Mouse (Mus musculus) midbrain, embryonic 10.5 days (tissue): ENCODE measurements around the gene Hmces. TPM values are rescaled to one million over a fixed set of nuclear protein-coding genes. Genes with fewer than 3 reads are reported as not detected.
"Not testable (repeated sequence)": the region's sequence is repeated elsewhere in the genome, so short reads cannot be mapped to it uniquely, and the experiment has no call there.

Experiments used
- DNase-seq: peaks from one replicate; pipeline ENCODE4 v3.0.0-alpha.2; 2017; ENCODE audit warnings: low spot score
- H3K27ac ChIP-seq: fragments of 300-500 bp; sonication (generic); replicated peaks from 2 replicates; pipeline ENCODE4 v1.5.1; 2016; ENCODE audit warnings: mild to moderate bottlenecking
- H3K27me3 ChIP-seq: fragments of 300-500 bp; sonication (generic); 2 replicates; pipeline ENCODE4 v1.6.1; 2016; ENCODE audit warnings: low read depth, mild to moderate bottlenecking; ENCODE audit not compliant: poor library complexity, severe bottlenecking
- H3K36me3 ChIP-seq: fragments of 300-500 bp; sonication (generic); 2 replicates; pipeline ENCODE4 v1.6.1; 2016; ENCODE audit warnings: mild to moderate bottlenecking, moderate library complexity
- H3K4me1 ChIP-seq: fragments of 300-500 bp; sonication (generic); 2 replicates; pipeline ENCODE4 v1.6.1; 2016
- H3K4me3 ChIP-seq: fragments of 300-500 bp; sonication (generic); 2 replicates; pipeline ENCODE4 v1.5.1; 2016; ENCODE audit warnings: mild to moderate bottlenecking, moderate library complexity
- H3K9me3 ChIP-seq: fragments of 300-500 bp; sonication (generic); replicated peaks from 2 replicates; pipeline ENCODE4 v1.6.1; 2016; ENCODE audit warnings: mild to moderate bottlenecking
- WGBS: fragments of 180-500 bp; shearing (Covaris S2); methylation state at CpG from one replicate; pipeline ENCODE4 v1.1.7; 2016; 5-methylcytosine and 5-hydroxymethylcytosine counted together
- polyA plus RNA-seq: library from polyadenylated mRNA; unstranded; fragments of >200 nt; fragmentation: Nextera tagmentation; extraction: Ambion mirVana; gene quantifications from 2 replicates; pipeline ENCODE4 v1.2.1, GENCODE M21; 2016

Gene Hmces
- polyA plus RNA-seq, 1 experiment from 2014 or later: 56.8 TPM

GRCm38 (mm10) chr6:87935037-87935436, 21.3 kb downstream of the Hmces start:
- H3K4me1 ChIP-seq: peaks cover 9% of the 10 kb centered on the region
- H3K9me3 ChIP-seq: peaks cover 7% of the 10 kb centered on the region; the same call in 1 of the 2 replicates
- no peak for DNase-seq
- no peaks in the 10 kb centered on the region for H3K27me3 ChIP-seq
- H3K27ac ChIP-seq: no peak overlapping the region
- H3K4me3 ChIP-seq: no peak overlapping the region
- WGBS: 91% methylated on average over 5 of the region's 5 CpGs
- H3K36me3 ChIP-seq: peaks cover 63% of the 10 kb centered on the region

- H3K27ac ChIP-seq: peak overlapping the region; percentile 76
- H3K27me3 ChIP-seq: no peaks in the 10 kb centered on the region
- WGBS: 46% methylated on average over 19 of the region's 19 CpGs
- H3K9me3 ChIP-seq: no peaks in the 10 kb centered on the region
- peaks cover 44% of the 10 kb centered on the region for H3K36me3 ChIP-seq
- DNase-seq: peak; percentile 74
- peaks cover 9% of the 10 kb centered on the region for H3K4me1 ChIP-seq
- no peak overlapping the region for H3K4me3 ChIP-seq
These were observed 23.5 kb downstream of the Hmces start for GRCm38 (mm10) chr6:87937178-87937788.

GRCm38 (mm10) chr6:87938941-87939340, 25.2 kb downstream of the Hmces start:
- 91% methylated on average over 3 of the region's 3 CpGs for WGBS
- Histone ChIP-seq H3K27ac (no peak overlapping the region), H3K9me3 (no peaks in the 10 kb centered on the region), H3K27me3 (no peaks in the 10 kb centered on the region), H3K4me1 (peaks cover 9% of the 10 kb centered on the region), H3K4me3 (no peak overlapping the region), H3K36me3 (peaks cover 28% of the 10 kb centered on the region)
- no peak for DNase-seq

DNA sequence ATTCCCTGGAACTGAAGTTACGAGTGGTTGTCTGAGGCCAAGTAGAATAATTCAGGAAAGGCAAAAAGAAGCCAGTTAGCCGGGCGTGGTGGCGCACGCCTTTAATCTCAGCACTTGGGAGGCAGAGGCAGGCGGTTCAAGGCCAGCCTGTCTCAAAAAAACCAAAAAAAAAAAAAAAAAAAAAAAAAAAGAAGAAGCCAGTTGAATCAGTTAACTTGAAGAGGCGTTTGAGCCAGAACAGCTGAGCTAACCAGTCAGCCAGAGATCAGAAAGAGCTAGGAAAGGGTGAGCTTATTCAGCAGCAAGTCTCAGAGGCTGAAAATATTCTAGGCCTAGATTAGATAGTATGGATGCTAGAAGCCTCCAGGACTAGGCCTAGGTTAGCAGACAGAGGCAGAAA, 28.4 kb downstream of the Hmces start:
- H3K27me3 ChIP-seq: no peaks in the 10 kb centered on the region
- H3K36me3 ChIP-seq: no peaks in the 10 kb centered on the region
- no peak overlapping the region for H3K27ac ChIP-seq
- WGBS: 85% methylated on average over 7 of the region's 7 CpGs
- peaks cover 7% of the 10 kb centered on the region for H3K4me1 ChIP-seq
- no peak overlapping the region for H3K4me3 ChIP-seq
- DNase-seq: no peak
- H3K9me3 ChIP-seq: peaks cover 7% of the 10 kb centered on the region; the same call in 1 of the 2 replicates

GRCm38 (mm10) chr6:87962457-87962856, 48.7 kb downstream of the Hmces start:
- not testable (repeated sequence) for H3K4me1 ChIP-seq, H3K27ac ChIP-seq
- 78% methylated on average over 4 of the region's 4 CpGs for WGBS

DNA sequence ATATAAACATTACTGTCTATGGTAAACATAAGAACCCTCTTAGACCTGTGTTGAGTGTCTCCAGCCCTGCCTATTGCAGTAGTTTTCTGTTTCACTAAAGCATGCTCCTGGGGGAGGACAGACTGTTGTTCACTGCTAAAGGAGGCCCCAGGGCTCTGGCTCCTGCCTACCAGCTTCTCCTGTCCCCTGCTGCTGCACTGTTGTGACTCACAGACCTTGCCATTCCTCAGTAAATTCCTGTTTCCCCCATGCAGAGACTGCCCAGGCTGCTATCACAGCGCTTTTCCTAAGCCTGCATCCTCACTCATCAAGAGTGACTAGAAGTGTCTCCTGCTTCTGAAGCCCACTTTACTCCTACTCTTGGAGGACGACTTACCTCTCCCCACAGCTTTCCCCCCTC, 56.3 kb downstream of the Hmces start:
- Histone ChIP-seq H3K4me3 (no peak overlapping the region), H3K4me1 (no peaks in the 10 kb centered on the region)
- 9% methylated on average over 2 of the region's 2 CpGs for WGBS

More at GRCm38 (mm10) chr6:87962457-87962856, 48.7 kb downstream of the Hmces start:
- H3K9me3 ChIP-seq: peaks cover 17% of the 10 kb centered on the region
- not testable (repeated sequence) for H3K27me3 ChIP-seq, H3K36me3 ChIP-seq, H3K4me3 ChIP-seq, DNase-seq

DNA sequence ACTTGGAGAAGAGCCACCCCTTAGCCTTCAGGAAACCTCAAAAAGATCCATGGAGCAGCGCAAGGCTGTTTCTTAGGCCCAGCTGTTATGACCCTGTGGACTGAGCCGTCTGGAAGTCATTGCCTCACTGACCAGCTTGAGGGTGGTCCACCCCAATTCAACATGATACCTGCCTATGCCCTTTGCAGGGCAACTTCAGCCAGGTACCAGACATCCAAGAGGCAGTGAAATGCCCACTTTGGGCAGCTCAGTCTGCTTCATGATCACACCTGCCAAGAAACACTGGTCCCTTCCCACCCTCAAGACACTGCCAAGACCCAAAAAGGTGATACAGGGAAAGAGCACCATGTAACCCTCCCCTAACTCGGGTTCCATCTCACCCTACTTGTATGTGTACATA, 66.0 kb downstream of the Hmces start:
- Histone ChIP-seq H3K27ac (peak overlapping the region; percentile 98), H3K27me3 (no peaks in the 10 kb centered on the region), H3K9me3 (no peaks in the 10 kb centered on the region), H3K4me3 (peak overlapping the region; percentile 89), H3K4me1 (peaks cover 25% of the 10 kb centered on the region), H3K36me3 (peaks cover 31% of the 10 kb centered on the region)
- whole genome bisulfite sequencing: 72% methylated on average over 3 of the region's 3 CpGs
- peak; percentile 23 for DNase-seq

More for the DNA sequence above, 56.3 kb downstream of the Hmces start:
- Histone ChIP-seq H3K27me3 (no peaks in the 10 kb centered on the region), H3K9me3 (no peaks in the 10 kb centered on the region), H3K36me3 (no peaks in the 10 kb centered on the region), H3K27ac (no peak overlapping the region)
- DNase-seq: no peak

DNA sequence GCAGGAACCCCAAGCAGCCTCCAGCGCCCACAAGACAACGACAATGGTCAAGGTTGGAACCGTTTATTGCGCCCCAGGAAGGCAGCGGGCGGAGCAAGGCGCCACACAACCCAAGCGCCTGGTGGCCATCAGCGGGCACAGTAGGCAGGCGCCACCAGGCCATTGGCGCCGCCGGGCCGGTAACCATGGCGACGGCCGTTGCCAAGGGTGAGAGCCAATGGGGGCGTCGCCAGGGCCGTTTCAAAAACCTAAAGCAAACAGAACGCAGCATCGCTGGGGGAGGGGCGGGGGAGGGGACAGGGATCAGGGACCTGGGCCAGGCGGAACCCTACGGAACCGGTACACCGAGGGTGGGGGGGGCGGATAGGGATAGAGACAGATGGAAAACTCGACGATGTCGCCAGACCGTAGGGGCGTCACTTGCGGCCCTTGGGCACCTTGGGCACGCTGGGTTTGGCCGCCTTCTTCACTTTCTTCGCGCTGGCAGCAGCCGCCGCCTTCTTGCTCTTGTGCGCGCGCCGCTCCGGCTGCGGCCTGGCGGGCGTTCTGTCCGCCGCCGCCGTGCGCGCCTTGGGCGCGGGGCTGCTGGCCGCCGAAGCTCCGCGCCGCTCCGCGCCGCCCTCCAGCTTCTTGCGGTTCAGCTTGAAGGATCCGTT, 66.8 kb downstream of the Hmces start:
- Histone ChIP-seq H3K36me3 (peaks cover 38% of the 10 kb centered on the region), H3K27me3 (no peaks in the 10 kb centered on the region), H3K9me3 (no peaks in the 10 kb centered on the region), H3K4me3 (peak overlapping the region; percentile 89), H3K4me1 (peaks cover 25% of the 10 kb centered on the region), H3K27ac (peak overlapping the region; percentile 98)
- WGBS: under 1% methylated on average over 66 of the region's 66 CpGs
- peak; percentile 96 for DNase-seq

GRCm38 (mm10) chr6:87981030-87981485, 67.3 kb downstream of the Hmces start:
- 3% methylated on average over 53 of the region's 56 CpGs for WGBS

DNA sequence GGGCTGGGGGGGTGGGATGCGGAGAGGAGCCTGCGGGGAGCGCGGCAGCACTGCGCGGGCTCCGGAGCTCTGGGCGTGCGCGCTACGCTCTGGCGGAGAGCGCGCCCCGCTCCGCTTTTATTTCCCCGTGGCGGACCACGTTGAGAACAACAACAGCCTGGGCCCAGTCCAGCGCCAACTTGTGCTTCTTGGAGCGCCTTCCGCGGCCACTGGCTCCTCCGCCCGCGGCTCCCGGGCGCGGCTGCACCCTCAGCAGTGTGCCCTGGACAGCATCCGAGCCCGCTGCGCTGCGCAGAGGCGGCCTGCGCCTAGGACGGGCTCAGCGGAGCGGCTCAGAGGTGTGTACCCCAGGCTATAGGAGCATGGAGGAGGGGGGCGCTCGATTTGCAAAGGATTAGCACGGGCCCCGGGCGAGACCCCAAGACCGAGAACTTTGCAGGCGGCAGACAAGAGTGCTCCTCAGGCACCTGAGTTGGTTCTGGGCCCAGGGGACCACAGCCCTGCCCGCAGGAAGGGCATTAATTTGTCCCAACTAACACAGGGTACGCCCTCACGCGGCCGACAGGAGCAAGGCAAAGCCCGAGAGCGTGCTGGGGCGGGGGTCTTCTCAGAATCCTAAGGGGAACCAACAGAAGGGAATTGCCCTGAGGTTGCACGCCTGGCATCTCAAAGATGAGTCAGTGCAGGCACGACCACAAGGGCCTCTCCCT, 68.0 kb downstream of the Hmces start, which contains the start of gene H1fx:
H1fx (minus strand) TSS at position 91 of the 710 bp plus-strand sequence.
- WGBS: under 1% methylated on average over 55 of the region's 55 CpGs
- DNase-seq: peak; percentile 89
- H3K27ac ChIP-seq: peak within 1 kb of the TSS; percentile 98
- H3K9me3 ChIP-seq: no peaks in the 10 kb centered on the region
- H3K36me3 ChIP-seq: peaks cover 49% of the 10 kb centered on the region
- H3K4me1 ChIP-seq: peaks cover 25% of the 10 kb centered on the region
- H3K27me3 ChIP-seq: no peaks in the 10 kb centered on the region
- H3K4me3 ChIP-seq: peak within 1 kb of the TSS; percentile 89

More at GRCm38 (mm10) chr6:87981030-87981485, 67.3 kb downstream of the Hmces start:
- H3K27ac ChIP-seq: peak overlapping the region; percentile 98
- peaks cover 25% of the 10 kb centered on the region for H3K4me1 ChIP-seq
- H3K9me3 ChIP-seq: no peaks in the 10 kb centered on the region
- H3K4me3 ChIP-seq: peak overlapping the region; percentile 89
- H3K36me3 ChIP-seq: peaks cover 43% of the 10 kb centered on the region
- H3K27me3 ChIP-seq: no peaks in the 10 kb centered on the region
- peak; percentile 68 for DNase-seq

- H3K27ac ChIP-seq: peak overlapping the region; percentile 98
- peaks cover 25% of the 10 kb centered on the region for H3K4me1 ChIP-seq
- DNase-seq: no peak
- no peaks in the 10 kb centered on the region for H3K27me3 ChIP-seq
- peak overlapping the region; percentile 89 for H3K4me3 ChIP-seq
- no peaks in the 10 kb centered on the region for H3K9me3 ChIP-seq
- peaks cover 57% of the 10 kb centered on the region for H3K36me3 ChIP-seq
- WGBS: 77% methylated on average over 9 of the region's 9 CpGs
These were observed 68.8 kb downstream of the Hmces start for GRCm38 (mm10) chr6:87982506-87982905.
